Mouse (Mus musculus) ES-Bruce4 (cell line): Measurements from ENCODE around the gene Cyp2d10.
"Not testable (repeated sequence)": the region's sequence is repeated elsewhere in the genome, so short reads cannot be mapped to it uniquely, and the experiment has no call there.

ENCODE experiments used
- CTCF ChIP-seq: IDR thresholded peaks from one replicate; pipeline ENCODE4 v1.8.1; 2011; ENCODE audit warnings: low read depth, low read length
- POLR2A ChIP-seq: IDR thresholded peaks from one replicate; pipeline ENCODE4 v1.8.1; 2011; ENCODE audit warnings: low read length; ENCODE audit not compliant: insufficient read depth

DNA sequence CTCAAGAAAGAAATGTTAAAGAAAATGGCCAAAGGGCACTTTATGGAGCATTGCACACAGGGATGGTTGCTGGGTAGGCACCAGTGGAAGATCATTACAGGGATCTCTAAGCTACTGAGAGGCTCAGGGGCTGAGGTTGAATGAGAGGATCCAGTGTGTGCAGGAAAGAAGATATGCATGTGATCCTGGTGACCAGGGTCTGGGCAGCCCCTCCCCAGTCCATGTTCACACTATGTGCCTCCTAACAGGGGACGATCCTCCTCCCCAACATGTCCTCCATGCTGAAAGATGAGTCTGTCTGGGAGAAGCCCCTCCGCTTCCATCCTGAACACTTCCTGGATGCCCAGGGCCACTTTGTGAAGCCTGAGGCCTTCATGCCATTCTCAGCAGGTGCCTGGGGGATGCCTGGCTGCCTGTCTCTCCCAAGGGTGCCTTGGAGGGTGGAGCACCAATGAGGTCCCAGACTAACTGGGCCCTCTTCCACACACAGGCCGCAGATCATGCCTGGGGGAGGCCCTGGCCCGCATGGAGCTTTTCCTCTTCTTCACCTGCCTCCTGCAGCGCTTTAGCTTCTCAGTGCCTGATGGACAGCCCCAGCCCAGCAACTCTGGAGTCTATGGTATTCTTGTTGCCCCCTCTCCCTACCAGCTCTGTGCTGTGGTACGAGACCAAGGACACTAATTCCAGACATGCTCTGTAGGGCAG, 49.2 kb upstream of the Cyp2d10 start:
- not testable (repeated sequence) for TF ChIP-seq CTCF, POLR2A
